Mouse (Mus musculus) bone marrow macrophage, adult 2 months (primary cell): Measurements from ENCODE around the gene Ikzf5. TPM values are rescaled to one million over a fixed set of nuclear protein-coding genes. Genes with fewer than 3 reads are reported as not detected.

Experiments used
- H3K27ac ChIP-seq: 2 replicates; pipeline ENCODE4 v1.5.1; 2012; ENCODE audit warnings: low read depth, low read length; ENCODE audit not compliant: insufficient read depth
- H3K4me1 ChIP-seq: 2 replicates; pipeline ENCODE4 v1.6.1; 2012; ENCODE audit warnings: low read length; ENCODE audit not compliant: control insufficient read depth, insufficient read depth
- H3K4me3 ChIP-seq: 2 replicates; pipeline ENCODE4 v1.5.1; 2012; ENCODE audit warnings: mild to moderate bottlenecking, low read length, moderate library complexity; ENCODE audit not compliant: insufficient read depth
- CTCF ChIP-seq: IDR thresholded peaks from 2 replicates; pipeline ENCODE4 v1.5.1; 2012; ENCODE audit warnings: low read depth, mild to moderate bottlenecking, low read length, moderate library complexity
- POLR2A ChIP-seq: IDR thresholded peaks from 2 replicates; pipeline ENCODE4 v1.6.1; 2012; ENCODE audit warnings: mild to moderate bottlenecking, low read depth, low read length, borderline replicate concordance
- polyA plus RNA-seq: library from polyadenylated mRNA; stranded (reverse); fragments of >200 nt; gene quantifications from 2 replicates; pipeline ENCODE4 v1.2.4, GENCODE M21; 2012; ENCODE audit not compliant: missing spikeins, insufficient read depth, insufficient read length

Gene Ikzf5
- polyA plus RNA-seq, 1 experiment, result 17.3 TPM

GRCm38 (mm10) chr7:131356105-131356504 is 54.2 kb downstream of the Ikzf5 start:
- Histone ChIP-seq H3K4me1 (0 out of 2 replicates have a peak, but pooled peaks cover 2% of the 10 kb centered on the region), H3K27ac (no peak overlapping the region), H3K4me3 (no peak overlapping the region)
- no peak for TF ChIP-seq CTCF
- TF ChIP-seq POLR2A, result no peak

GRCm38 (mm10) chr7:131345856-131346541 is 64.3 kb downstream of the Ikzf5 start:
- no peaks in the 10 kb centered on the region for H3K4me1 ChIP-seq
- TF ChIP-seq POLR2A (no peak), CTCF (no peak)

More at GRCm38 (mm10) chr7:131345856-131346541, 64.3 kb downstream of the Ikzf5 start:
- no peak overlapping the region for H3K27ac ChIP-seq
- H3K4me3 ChIP-seq, result no peak overlapping the region

Other genes starting within 250 kb of the Ikzf5 start
- not detected in 2 replicates for gene 5430419D17Rik, start 236.1 kb downstream of the Ikzf5 start, polyA plus RNA-seq
- gene Cuzd1, start 88.2 kb downstream of the Ikzf5 start, polyA plus RNA-seq, result not detected in 2 replicates
- gene Fam24b, start 81.0 kb downstream of the Ikzf5 start, polyA plus RNA-seq, result not detected in 2 replicates
- not detected in 2 replicates for gene Fam24a, start 76.7 kb downstream of the Ikzf5 start, polyA plus RNA-seq
- 8.2 and 9.4 TPM in 2 replicates for gene 2310057M21Rik, start 47.8 kb downstream of the Ikzf5 start, polyA plus RNA-seq
- 19.7 and 22.4 TPM in 2 replicates for gene Pstk, start 39.4 kb downstream of the Ikzf5 start, polyA plus RNA-seq
- gene Acadsb, start 80 bp upstream of the Ikzf5 start, polyA plus RNA-seq, result 54.9 and 61.0 TPM in 2 replicates
- not detected in 2 replicates for gene Hmx3, start 132.3 kb upstream of the Ikzf5 start, polyA plus RNA-seq
- not detected in 2 replicates for gene Hmx2, start 138.3 kb upstream of the Ikzf5 start, polyA plus RNA-seq
- gene Bub3, start 149.7 kb upstream of the Ikzf5 start, polyA plus RNA-seq, result 80.4 and 88.3 TPM in 2 replicates